Mouse (Mus musculus) lung, postnatal 0 days (tissue): ENCODE data around the gene Gtf2h1. TPM values are rescaled to one million over a fixed set of nuclear protein-coding genes. Genes with fewer than 3 reads are reported as not detected.
"Not testable (repeated sequence)": the region's sequence is repeated elsewhere in the genome, so short reads cannot be mapped to it uniquely, and the experiment has no call there.

Experiments used
- ATAC-seq: fragments of 200-750 bp; cut with Nextera tagmentation; 2 replicates; pipeline ENCODE4 v1.8.0; 2017; ENCODE audit warnings: moderate library complexity
- DNase-seq: peaks from one replicate; pipeline ENCODE4 v3.0.0-alpha.2; 2016; ENCODE audit warnings: low spot score
- H3K27ac ChIP-seq: fragments of 300-500 bp; sonication (generic); 2 replicates; pipeline ENCODE4 v1.5.1; 2014; ENCODE audit warnings: antibody characterized with exemption, mild to moderate bottlenecking, low read length, mixed read lengths
- H3K27me3 ChIP-seq: fragments of 300-500 bp; sonication (generic); replicated peaks from 2 replicates; pipeline ENCODE4 v1.6.1; 2014; ENCODE audit warnings: low read length, mixed read lengths; ENCODE audit not compliant: insufficient read depth
- H3K36me3 ChIP-seq: fragments of 300-500 bp; sonication (generic); 2 replicates; pipeline ENCODE4 v1.6.1; 2014; ENCODE audit warnings: low read length, mixed read lengths; ENCODE audit not compliant: insufficient read depth
- H3K4me1 ChIP-seq: fragments of 300-500 bp; sonication (generic); 2 replicates; pipeline ENCODE4 v1.6.1; 2014; ENCODE audit warnings: antibody characterized with exemption, low read depth, low read length, mixed read lengths; ENCODE audit not compliant: insufficient read depth
- H3K4me2 ChIP-seq: fragments of 300-500 bp; sonication (generic); replicated peaks from 2 replicates; pipeline ENCODE4 v1.6.1; 2014; ENCODE audit warnings: low read depth, mild to moderate bottlenecking, low read length, moderate library complexity, mixed read lengths
- H3K4me3 ChIP-seq: fragments of 300-500 bp; sonication (generic); 2 replicates; pipeline ENCODE4 v1.5.1; 2014; ENCODE audit warnings: low read depth, low read length
- H3K9ac ChIP-seq: fragments of 300-500 bp; sonication (generic); replicated peaks from 2 replicates; pipeline ENCODE4 v1.6.1; 2014; ENCODE audit warnings: low read depth, mild to moderate bottlenecking
- H3K9me3 ChIP-seq: fragments of 300-500 bp; sonication (generic); 2 replicates; pipeline ENCODE4 v1.6.1; 2016; ENCODE audit warnings: low read length, mixed read lengths
- CTCF ChIP-seq: IDR thresholded peaks from 2 replicates; pipeline ENCODE4 v1.5.1; 2016; ENCODE audit warnings: antibody characterized with exemption, mild to moderate bottlenecking
- EP300 ChIP-seq: IDR thresholded peaks from 2 replicates; pipeline ENCODE4 v1.6.1; 2016; ENCODE audit warnings: antibody characterized with exemption, mild to moderate bottlenecking, control low read depth
- WGBS: fragments of 180-500 bp; shearing (Covaris S2); extraction: QIAGEN DNeasy Blood & Tissue Kit; methylation state at CpG from one replicate; pipeline ENCODE4 v1.1.7; 2014; 5-methylcytosine and 5-hydroxymethylcytosine counted together
- polyA plus RNA-seq: library from polyadenylated mRNA; unstranded; fragments of >200 nt; fragmentation: Nextera tagmentation; extraction: Ambion mirVana; gene quantifications from 2 replicates; pipeline ENCODE4 v1.2.1, GENCODE M21; 2015

Gene Gtf2h1
- polyA plus RNA-seq, 1 experiment from 2014 or later, result 29.1 TPM

DNA sequence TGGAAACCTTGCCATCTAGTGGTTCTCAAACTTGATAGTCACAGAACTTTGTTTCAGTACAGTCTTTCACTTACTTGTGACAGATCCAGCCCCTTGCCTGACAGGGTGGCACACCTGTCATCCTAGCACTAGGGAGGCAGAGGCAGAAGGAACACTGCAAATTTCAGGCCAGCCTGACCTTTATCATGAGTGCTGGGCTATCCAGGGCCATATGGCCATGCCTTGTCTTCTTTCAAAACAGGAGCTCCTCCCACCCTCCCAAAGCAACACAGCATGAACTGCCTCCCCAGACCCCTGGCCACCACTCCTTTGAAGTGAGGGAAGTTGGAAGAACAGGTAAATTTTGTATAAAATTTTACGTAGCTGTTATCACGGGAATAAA lies 31.9 kb downstream of the Gtf2h1 start:
- H3K4me1 ChIP-seq, result peaks cover 20% of the 10 kb centered on the region; the same call in 1 of the 2 replicates
- ATAC-seq (no peak), DNase-seq (no peak)
- TF ChIP-seq CTCF, result no peak
- TF ChIP-seq EP300, result no peak
- peaks cover 6% of the 10 kb centered on the region; the same call in 1 of the 2 replicates for H3K36me3 ChIP-seq
- H3K9me3 ChIP-seq, result no peaks in the 10 kb centered on the region
- H3K27ac ChIP-seq, result 0 out of 2 replicates have a peak overlapping the region, but pooled peaks have one; percentile 20
- 88% methylated on average over 2 of the region's 2 CpGs for WGBS
- H3K4me3 ChIP-seq, result no peak overlapping the region
- no peak overlapping the region for H3K4me2 ChIP-seq
- H3K9ac ChIP-seq, result no peak overlapping the region
- no peaks in the 10 kb centered on the region for H3K27me3 ChIP-seq

DNA sequence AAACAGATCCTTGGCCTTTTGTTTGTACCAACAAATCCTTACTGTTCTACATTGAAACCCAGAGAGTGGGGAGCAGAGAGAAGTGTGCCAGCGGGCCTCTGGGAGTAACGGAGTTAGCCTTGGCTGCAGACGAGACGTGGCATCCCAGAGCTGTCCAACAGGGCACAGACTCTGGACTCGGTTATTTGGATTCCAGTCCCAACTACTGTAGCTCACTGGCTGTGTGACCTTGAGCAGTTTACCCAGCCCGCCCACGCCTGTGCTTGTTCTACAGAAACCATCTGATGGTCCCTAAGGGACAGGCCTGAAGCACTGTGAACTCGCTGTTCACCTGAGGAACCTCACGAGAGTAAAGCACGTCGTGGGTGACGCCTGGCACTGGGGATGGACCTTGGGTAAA lies 34.0 kb downstream of the Gtf2h1 start:
- ATAC-seq (no peak), DNase-seq (no peak)
- Histone ChIP-seq H3K27me3 (no peaks in the 10 kb centered on the region), H3K27ac (no peak overlapping the region), H3K4me1 (peaks cover 22% of the 10 kb centered on the region; the same call in 1 of the 2 replicates), H3K9ac (no peak overlapping the region), H3K4me2 (no peak overlapping the region), H3K4me3 (no peak overlapping the region), H3K9me3 (no peaks in the 10 kb centered on the region), H3K36me3 (no peaks in the 10 kb centered on the region)
- TF ChIP-seq CTCF (no peak), EP300 (no peak)
- WGBS, result 90% methylated on average over 12 of the region's 12 CpGs

DNA sequence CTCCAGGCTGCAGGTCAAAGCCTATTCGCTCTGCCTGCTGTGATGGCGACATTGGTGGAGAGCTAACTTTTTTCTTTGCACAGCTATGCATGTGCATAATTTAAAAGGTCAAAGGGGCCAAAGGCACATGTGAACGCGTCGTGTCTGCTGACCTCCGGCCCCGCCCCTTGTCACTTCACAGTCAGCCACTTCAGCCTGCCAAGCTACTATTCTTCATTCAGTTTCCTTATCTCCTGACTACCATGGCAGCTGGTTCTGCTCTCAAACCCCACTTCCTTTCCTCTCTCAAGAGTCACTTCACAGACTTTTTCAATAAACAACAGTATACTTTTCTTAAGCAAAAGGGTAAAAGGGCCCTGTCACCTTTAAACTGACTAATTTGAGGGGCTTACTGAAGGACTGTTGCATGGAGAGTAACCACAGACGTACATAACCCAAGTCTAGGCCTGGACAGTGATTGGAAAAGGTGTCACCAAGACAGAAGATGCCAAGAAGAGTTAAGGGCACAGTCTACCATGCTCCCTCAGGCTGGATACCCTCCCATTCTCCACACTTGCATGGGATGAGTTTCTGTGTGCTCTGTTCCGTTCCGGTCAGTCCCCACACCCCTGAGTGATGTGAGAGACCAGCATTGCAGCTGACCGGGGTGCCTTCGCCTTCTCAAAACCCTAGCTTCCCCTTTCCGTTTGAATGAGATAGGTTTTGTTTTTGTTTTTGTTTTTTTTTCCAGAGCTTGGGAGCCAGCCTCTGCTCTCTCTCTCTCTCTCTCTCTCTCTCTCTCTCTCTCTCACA lies 35.1 kb downstream of the Gtf2h1 start:
- peak; percentile 94 for DNase-seq
- Histone ChIP-seq H3K4me1 (peaks cover 22% of the 10 kb centered on the region; the same call in 1 of the 2 replicates), H3K9ac (no peak overlapping the region), H3K4me2 (no peak overlapping the region), H3K9me3 (no peaks in the 10 kb centered on the region), H3K27ac (peak overlapping the region; percentile 78), H3K27me3 (no peaks in the 10 kb centered on the region), H3K36me3 (no peaks in the 10 kb centered on the region), H3K4me3 (no peak overlapping the region)
- peak; percentile 76 for ATAC-seq
- WGBS, result 22% methylated on average over 13 of the region's 13 CpGs
- TF ChIP-seq EP300 (peak; percentile 50), CTCF (no peak)

DNA sequence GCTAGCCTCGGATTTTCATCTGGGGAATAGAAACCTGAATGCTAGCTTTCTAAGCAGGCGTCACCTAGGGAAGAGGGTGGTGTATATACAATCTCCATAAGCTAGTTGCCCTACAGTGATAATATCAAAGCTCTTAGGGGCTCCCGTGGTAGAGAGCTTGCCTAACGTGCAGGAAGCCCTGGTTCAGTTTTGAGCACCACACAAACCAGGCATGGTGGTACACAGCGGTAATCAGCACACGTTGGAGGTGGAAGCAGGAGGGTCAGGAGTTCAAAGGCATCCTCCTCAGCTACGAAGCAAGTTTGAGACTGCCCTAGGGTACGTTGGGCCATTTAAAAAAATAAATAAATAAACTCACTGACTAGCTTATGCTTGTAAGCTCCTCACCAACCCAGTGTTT lies 35.8 kb downstream of the Gtf2h1 start:
- ATAC-seq (no peak), DNase-seq (no peak)
- WGBS, result 66% methylated on average over 8 of the region's 8 CpGs
- no peaks in the 10 kb centered on the region for H3K36me3 ChIP-seq
- no peak overlapping the region for H3K9ac ChIP-seq
- no peak for TF ChIP-seq EP300
- no peak for TF ChIP-seq CTCF
- H3K4me1 ChIP-seq, result peaks cover 22% of the 10 kb centered on the region; the same call in 1 of the 2 replicates
- H3K4me3 ChIP-seq, result no peak overlapping the region
- H3K27me3 ChIP-seq, result no peaks in the 10 kb centered on the region
- no peaks in the 10 kb centered on the region for H3K9me3 ChIP-seq
- no peak overlapping the region for H3K27ac ChIP-seq
- H3K4me2 ChIP-seq, result no peak overlapping the region

DNA sequence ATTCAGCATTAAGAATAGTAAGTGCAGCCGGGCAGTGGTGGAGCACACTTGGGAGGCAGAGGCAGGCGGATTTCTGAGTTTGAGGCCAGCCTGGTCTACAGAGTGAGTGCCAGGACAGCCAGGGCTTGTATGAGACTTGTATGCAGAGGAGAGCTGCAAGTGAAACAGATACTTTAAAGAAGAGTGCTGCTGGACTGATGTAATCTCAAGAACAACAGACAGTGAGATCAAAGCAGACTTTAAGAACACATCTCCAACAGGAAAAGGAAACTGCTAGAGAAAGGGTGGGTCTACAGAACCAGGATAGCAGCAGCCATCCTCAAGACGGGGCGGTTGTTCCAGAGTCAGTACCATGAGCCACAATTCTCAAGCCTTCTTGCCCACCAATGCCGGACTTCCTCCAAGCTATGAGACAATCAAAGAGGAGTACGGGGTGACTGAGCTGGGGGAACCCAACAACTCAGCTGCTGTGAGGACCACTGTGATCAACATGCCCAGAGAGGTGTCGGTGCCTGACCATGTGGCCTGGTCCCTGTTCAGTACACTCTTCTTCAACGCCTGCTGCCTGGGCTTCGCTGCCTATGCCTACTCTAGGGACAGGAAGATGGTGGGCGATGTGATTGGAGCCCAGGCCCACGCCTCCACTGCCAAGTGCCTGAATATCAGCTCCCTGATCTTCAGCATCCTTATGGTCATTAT lies 36.4 kb downstream of the Gtf2h1 start:
- H3K4me2 ChIP-seq, H3K27ac ChIP-seq, H3K4me3 ChIP-seq, H3K27me3 ChIP-seq, DNase-seq, ATAC-seq, H3K9ac ChIP-seq, H3K36me3 ChIP-seq, H3K9me3 ChIP-seq: not testable (repeated sequence)
- peaks cover 21% of the 10 kb centered on the region; the same call in 1 of the 2 replicates for H3K4me1 ChIP-seq
- 85% methylated on average over 11 of the region's 11 CpGs for WGBS

DNA sequence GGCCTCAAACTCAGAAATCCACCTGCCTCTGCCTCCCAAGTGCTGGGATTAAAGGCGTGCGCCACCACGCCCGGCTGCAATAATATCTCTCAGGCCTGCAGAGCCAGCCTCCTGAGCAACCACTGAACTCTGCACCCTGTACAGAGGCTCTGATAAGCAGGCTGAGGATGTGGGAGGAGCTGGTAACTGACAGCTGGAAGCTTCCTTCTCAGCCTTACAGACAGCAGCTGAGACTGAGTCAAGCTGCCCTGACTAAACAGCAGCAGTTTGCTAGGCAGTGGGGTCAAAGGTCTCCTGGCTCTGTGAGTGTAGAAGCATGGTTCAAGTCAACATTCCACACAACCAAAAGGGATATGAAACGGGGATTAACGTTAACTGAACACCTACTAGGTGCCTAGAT lies 37.4 kb downstream of the Gtf2h1 start:
- peak overlapping the region; percentile 15; the same call in 1 of the 2 replicates for H3K27ac ChIP-seq
- WGBS, result 42% methylated on average over 6 of the region's 6 CpGs
- TF ChIP-seq EP300 (no peak), CTCF (no peak)

More for the DNA sequence above, 37.4 kb downstream of the Gtf2h1 start:
- Histone ChIP-seq H3K9me3 (no peaks in the 10 kb centered on the region), H3K4me1 (peaks cover 22% of the 10 kb centered on the region; the same call in 1 of the 2 replicates), H3K9ac (no peak overlapping the region), H3K4me3 (no peak overlapping the region), H3K36me3 (no peaks in the 10 kb centered on the region), H3K27me3 (no peaks in the 10 kb centered on the region), H3K4me2 (no peak overlapping the region)
- peak; percentile 91 for DNase-seq
- peak; percentile 82 for ATAC-seq
